In the genomic region with DNA sequence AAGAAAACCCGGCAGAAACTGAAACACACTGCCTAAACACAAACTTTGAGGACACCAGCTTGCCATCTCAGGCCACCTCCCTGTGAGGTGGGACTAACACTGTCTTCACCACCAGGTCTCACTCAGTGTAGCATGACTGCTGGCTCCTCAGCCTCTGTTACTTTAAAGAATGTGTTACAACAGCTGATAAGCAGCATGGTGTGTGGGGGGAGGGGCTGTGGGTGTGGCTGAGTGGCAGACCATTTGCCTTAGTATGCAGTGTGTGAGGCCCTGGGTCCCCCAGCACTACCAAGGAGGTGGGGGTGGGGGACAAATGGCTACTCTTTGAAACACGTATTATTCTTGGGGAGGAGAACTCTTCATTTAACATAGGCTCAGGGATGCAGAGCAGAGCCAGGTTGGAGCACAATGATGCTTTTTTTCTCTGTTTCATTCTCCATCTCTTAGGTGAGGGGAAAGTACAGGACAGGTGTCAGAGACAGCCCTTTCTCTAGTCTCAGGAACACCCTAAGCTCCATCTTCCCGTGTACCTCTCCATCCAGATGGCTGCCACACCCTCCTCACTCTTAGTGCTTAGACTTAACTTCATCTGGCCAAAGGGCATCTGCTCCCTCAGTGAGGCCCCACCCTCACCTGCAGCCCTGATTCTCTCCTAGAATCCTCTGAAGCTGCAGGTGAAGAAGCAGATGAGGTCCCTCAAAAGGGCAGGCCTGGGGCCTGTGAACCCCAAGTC, we compare ENCODE assay signal across 9 mouse cellular contexts. TPM values are rescaled to one million over a fixed set of nuclear protein-coding genes. Genes with fewer than 3 reads are reported as not detected.
DNase-seq lines count a peak whose midpoint lies in the region; ATAC-seq and TF ChIP-seq lines count a peak whose summit lies in the region.
"Had no signal": no experiment of that assay in that cellular context is flagged by ENCODE, and none has a peak within 500 bp of the region (broad histone marks: within the 10 kb centered on the region; RNA-seq: fewer than 3 reads in every experiment).

No protein-coding gene starts in this region.

- no peak overlapping the region for H3K9ac ChIP-seq in lung, embryonic 14.5 days
- H3K9ac ChIP-seq in intestine, embryonic 15.5 days: no peak overlapping the region

- no peaks in the 10 kb centered on the region for H3K9me3 ChIP-seq in lung, embryonic 14.5 days (ENCODE audit: low read depth, low read length)
- H3K9me3 ChIP-seq in intestine, embryonic 15.5 days: no peaks in the 10 kb centered on the region

- no peak for ATAC-seq in lung, embryonic 14.5 days (ENCODE audit: insufficient read depth)
- ATAC-seq in intestine, embryonic 15.5 days: peak; percentile 92

- DNase-seq in lung, embryonic 14.5 days: peak; percentile 39
- DNase-seq in lung, adult 18-20 months: no peak
- DNase-seq in embryo, embryonic 10 days (ENCODE audit: low spot score): peak; percentile 62
- DNase-seq in adrenal gland, adult 8-10 months: no peak
- no peak for DNase-seq in cerebellum, adult 18-20 months
- no peak for DNase-seq in layer of hippocampus, postnatal 36 days

- no peaks in the 10 kb centered on the region for H3K36me3 ChIP-seq in lung, embryonic 14.5 days (ENCODE audit: insufficient read depth)
- H3K36me3 ChIP-seq in intestine, embryonic 15.5 days: no peaks in the 10 kb centered on the region
- peaks cover 11% of the 10 kb centered on the region for H3K36me3 ChIP-seq in myocyte (ENCODE audit: control insufficient read depth, insufficient read depth)

- WGBS in lung, embryonic 14.5 days: 4% methylated on average over 3 of the region's 3 CpGs
- WGBS in intestine, embryonic 15.5 days: 5% methylated on average over 3 of the region's 3 CpGs

- H3K4me2 ChIP-seq in lung, embryonic 14.5 days: no peak overlapping the region
- H3K4me2 ChIP-seq in intestine, embryonic 15.5 days (replicated peaks): 0 out of 2 replicates have a peak overlapping the region, but pooled peaks have one; percentile 3
- H3K4me2 ChIP-seq in myocyte (ENCODE audit: low read depth): peak overlapping the region; percentile 64

- H3K79me2 ChIP-seq in myocyte (ENCODE audit: control insufficient read depth, insufficient read depth): no peaks in the 10 kb centered on the region

- no peak overlapping the region for H3K4me3 ChIP-seq in lung, embryonic 14.5 days (ENCODE audit: low read depth, low read length)
- H3K4me3 ChIP-seq in intestine, embryonic 15.5 days (replicated peaks): no peak overlapping the region
- no peak overlapping the region for H3K4me3 ChIP-seq in myocyte

- TF ChIP-seq POLR2A in myocyte (IDR thresholded peaks at IDR 0.05; ENCODE audit: insufficient read length, low read depth): peak; percentile 32

- no peak overlapping the region for H3ac ChIP-seq in myocyte (ENCODE audit: control insufficient read depth, insufficient read length)

- H3K27me3 ChIP-seq in lung, embryonic 14.5 days (ENCODE audit: insufficient read depth, low read length): no peaks in the 10 kb centered on the region
- H3K27me3 ChIP-seq in intestine, embryonic 15.5 days (replicated peaks): peaks cover 9% of the 10 kb centered on the region; the same call in 1 of the 2 replicates
- no peaks in the 10 kb centered on the region for H3K27me3 ChIP-seq in myocyte (ENCODE audit: control insufficient read depth, insufficient read depth, insufficient read length)

- no peaks in the 10 kb centered on the region for H3K4me1 ChIP-seq in lung, embryonic 14.5 days (ENCODE audit: insufficient read depth)
- peaks cover 23% of the 10 kb centered on the region for H3K4me1 ChIP-seq in intestine, embryonic 15.5 days (replicated peaks)

- no peak overlapping the region for H3K27ac ChIP-seq in lung, embryonic 14.5 days (ENCODE audit: low read depth)
- H3K27ac ChIP-seq in intestine, embryonic 15.5 days: peak overlapping the region; percentile 18; the same call in 1 of the 2 replicates

- TF ChIP-seq CTCF in lung, embryonic 14.5 days (IDR thresholded peaks at IDR 0.05; ENCODE audit: low read depth): no peak

TF ChIP-seq in myocyte, 11 proteins besides CTCF, POLR2A, EP300 and RAD21:
- TF ChIP-seq CEBPB (IDR thresholded peaks at IDR 0.05; ENCODE audit: insufficient read depth, poor library complexity, severe bottlenecking) (no peak), TCF3 (IDR thresholded peaks at IDR 0.05; ENCODE audit: insufficient read length, low read depth) (peak; percentile 48), SRF (IDR thresholded peaks at IDR 0.05; ENCODE audit: control insufficient read depth, insufficient read length, low read depth) (no peak), TCF12 (IDR thresholded peaks at IDR 0.05; ENCODE audit: insufficient read depth, poor library complexity, severe bottlenecking) (peak; percentile 59), POLR2AphosphoS2 (IDR thresholded peaks at IDR 0.05; ENCODE audit: insufficient read length, low read depth) (peak; percentile 22), MYOG (IDR thresholded peaks at IDR 0.05; ENCODE audit: control insufficient read depth in 1 of 3, insufficient read depth in 1 of 3, insufficient read length in 2 of 3, low read depth in 2 of 3) (peak; percentile 22 to 95 (median 75)), USF1 (IDR thresholded peaks at IDR 0.05; ENCODE audit: low read depth) (no peak), E2F4 (IDR thresholded peaks at IDR 0.05; ENCODE audit: insufficient read depth) (no peak), MAX (IDR thresholded peaks at IDR 0.05; ENCODE audit: low read depth) (no peak), MYOD1 (IDR thresholded peaks at IDR 0.05; ENCODE audit: control insufficient read depth in 1 of 3, insufficient read length in 2 of 3, low read depth in 2 of 3) (peak in 2 of 3 experiments; percentile 71 to 84), REST (IDR thresholded peaks at IDR 0.05; ENCODE audit: insufficient read depth, insufficient read length) (no peak)

RNA-seq across cellular contexts. Expression of gene Cplx3, which starts 5.3 kb away (rescaled TPM):
- polyA plus RNA-seq in lung, embryonic 14.5 days (2014; fragmentation: Nextera tagmentation; extraction: Ambion mirVana): not detected in 2 replicates
- polyA plus RNA-seq in intestine, embryonic 15.5 days (2015; fragmentation: Nextera tagmentation; extraction: Ambion mirVana): not detected in 2 replicates
- 0.23 TPM for polyA plus RNA-seq in myocyte (2012; fragmentation: generic; extraction: Trizol)
- total RNA-seq in adrenal gland, adult 8-10 months (2022): not detected
- total RNA-seq in layer of hippocampus, postnatal 36 days (2021): 1 to 10 TPM; 3.6 to 3.7 TPM
- total RNA-seq: liver, adult 2 months had no signal
- polyA plus RNA-seq: liver, adult 2 months had no signal

RNA-seq across cellular contexts. Expression of gene Ulk3, which starts 11.5 kb away (rescaled TPM):
- 8.0 and 10.6 TPM in 2 replicates for polyA plus RNA-seq in lung, embryonic 14.5 days (2014; fragmentation: Nextera tagmentation; extraction: Ambion mirVana)
- 16.3 and 20.4 TPM in 2 replicates for polyA plus RNA-seq in intestine, embryonic 15.5 days (2015; fragmentation: Nextera tagmentation; extraction: Ambion mirVana)
- polyA plus RNA-seq in myocyte (2012; fragmentation: generic; extraction: Trizol): 12.2 TPM
- 10 to 100 TPM; 10.8 to 33.3 (median 19.5) TPM for total RNA-seq in adrenal gland, adult 8-10 months (2022)
- total RNA-seq in layer of hippocampus, postnatal 36 days (2021): 10 to 100 TPM; 23.0 to 31.3 TPM

RNA-seq across cellular contexts. Expression of gene Lman1l, which starts 19.8 kb away (rescaled TPM):
- polyA plus RNA-seq in lung, embryonic 14.5 days (2014; fragmentation: Nextera tagmentation; extraction: Ambion mirVana): not detected in 2 replicates
- not detected in 2 replicates for polyA plus RNA-seq in intestine, embryonic 15.5 days (2015; fragmentation: Nextera tagmentation; extraction: Ambion mirVana)
- polyA plus RNA-seq in myocyte (2012; fragmentation: generic; extraction: Trizol): 1.00 TPM
- not detected for total RNA-seq in adrenal gland, adult 8-10 months (2022)
- not detected for total RNA-seq in layer of hippocampus, postnatal 36 days (2021)
- total RNA-seq: liver, adult 2 months had no signal
- polyA plus RNA-seq: liver, adult 2 months had no signal

RNA-seq across cellular contexts. Expression of gene Scamp2, which starts 40.0 kb away (rescaled TPM):
- 54.2 and 55.6 TPM in 2 replicates for polyA plus RNA-seq in lung, embryonic 14.5 days (2014; fragmentation: Nextera tagmentation; extraction: Ambion mirVana)
- polyA plus RNA-seq in intestine, embryonic 15.5 days (2015; fragmentation: Nextera tagmentation; extraction: Ambion mirVana): 83.9 and 84.5 TPM in 2 replicates
- polyA plus RNA-seq in myocyte (2012; fragmentation: generic; extraction: Trizol): 38.3 TPM
- total RNA-seq in adrenal gland, adult 8-10 months (2022): 10 to 100 TPM; 62.3 to 78.5 (median 71.9) TPM
- total RNA-seq in layer of hippocampus, postnatal 36 days (2021): 10 to 100 TPM; 24.6 to 25.5 TPM

RNA-seq across cellular contexts. Expression of gene Mpi, which starts 48.2 kb away (rescaled TPM):
- polyA plus RNA-seq in lung, embryonic 14.5 days (2014; fragmentation: Nextera tagmentation; extraction: Ambion mirVana): 35.1 and 38.1 TPM in 2 replicates
- 50.2 and 55.8 TPM in 2 replicates for polyA plus RNA-seq in intestine, embryonic 15.5 days (2015; fragmentation: Nextera tagmentation; extraction: Ambion mirVana)
- 89.6 TPM for polyA plus RNA-seq in myocyte (2012; fragmentation: generic; extraction: Trizol)
- 10 to 100 TPM; 35.5 to 66.3 (median 46.1) TPM for total RNA-seq in adrenal gland, adult 8-10 months (2022)
- 10 to 100 TPM; 65.9 to 66.3 TPM for total RNA-seq in layer of hippocampus, postnatal 36 days (2021)

Comparison
In these comparisons a context has a peak if more than half of its experiments do, and no peak if none do; other contexts are left out.
1. DNase-seq: peak in lung, embryonic 14.5 days (single experiment) and embryo, embryonic 10 days (single experiment); none in lung, adult 18-20 months (0 of 2), adrenal gland, adult 8-10 months (single experiment), cerebellum, adult 18-20 months (0 of 2) and layer of hippocampus, postnatal 36 days (0 of 2).